Mouse (Mus musculus) brain, embryonic 18.5 days (tissue): ENCODE data around the gene Spryd4.
A peak's percentile ranks its signal among the peaks of the same experiment; 100 is the strongest.
"Not testable (repeated sequence)": the region's sequence is repeated elsewhere in the genome, so short reads cannot be mapped to it uniquely, and the experiment has no call there.

Experiments
- DNase-seq: peaks from one replicate; pipeline ENCODE4 v3.0.0-alpha.2; 2012; ENCODE audit warnings: low read depth, low spot score

The Spryd4 gene

GRCm38 (mm10) chr10:128225538-128225937 lies 13.9 kb upstream of the Spryd4 start, which contains the start of gene Mip:
Gene Mip (plus strand): TSS chr10:128225838.
- no peak for DNase-seq

- no peak for DNase-seq
Measured at GRCm38 (mm10) chr10:128225064-128225463, 13.5 kb upstream of the Spryd4 start.

DNA sequence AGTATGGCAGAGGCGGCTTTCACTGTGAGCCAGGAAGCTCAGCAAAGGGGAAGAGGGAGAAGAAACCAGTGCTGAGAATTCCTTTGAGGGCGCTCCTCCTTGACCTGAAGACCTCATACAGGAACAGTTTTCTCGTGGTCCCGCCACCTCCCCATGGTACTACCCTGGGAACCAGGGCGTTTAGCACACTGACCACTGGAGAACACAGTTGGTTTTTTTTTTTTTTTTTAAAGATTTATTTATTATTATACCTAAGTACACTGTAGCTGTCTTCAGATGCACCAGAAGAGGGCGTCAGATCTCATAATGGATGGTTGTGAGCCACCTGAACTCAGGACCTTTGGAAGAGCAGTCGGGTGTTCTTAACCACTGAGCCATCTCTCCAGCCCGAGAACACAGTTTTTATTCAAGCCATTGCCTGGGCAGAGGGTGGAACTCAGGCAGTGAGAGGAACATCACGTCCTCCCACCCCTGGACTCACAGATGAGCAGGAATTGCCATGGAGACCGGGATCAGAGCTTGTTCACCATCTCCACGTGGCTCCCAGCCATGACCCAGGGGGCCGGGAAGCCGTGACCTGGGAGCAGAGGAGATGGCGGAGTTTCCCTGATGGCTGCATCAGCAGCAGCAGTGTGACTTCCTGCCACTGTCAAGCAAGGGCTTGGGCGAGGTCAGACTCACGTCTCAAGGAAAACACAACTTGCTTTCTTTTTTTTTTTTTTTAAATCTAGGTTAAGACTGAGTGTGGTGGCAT lies 10.1 kb upstream of the Spryd4 start:
- DNase-seq, result no peak

DNA sequence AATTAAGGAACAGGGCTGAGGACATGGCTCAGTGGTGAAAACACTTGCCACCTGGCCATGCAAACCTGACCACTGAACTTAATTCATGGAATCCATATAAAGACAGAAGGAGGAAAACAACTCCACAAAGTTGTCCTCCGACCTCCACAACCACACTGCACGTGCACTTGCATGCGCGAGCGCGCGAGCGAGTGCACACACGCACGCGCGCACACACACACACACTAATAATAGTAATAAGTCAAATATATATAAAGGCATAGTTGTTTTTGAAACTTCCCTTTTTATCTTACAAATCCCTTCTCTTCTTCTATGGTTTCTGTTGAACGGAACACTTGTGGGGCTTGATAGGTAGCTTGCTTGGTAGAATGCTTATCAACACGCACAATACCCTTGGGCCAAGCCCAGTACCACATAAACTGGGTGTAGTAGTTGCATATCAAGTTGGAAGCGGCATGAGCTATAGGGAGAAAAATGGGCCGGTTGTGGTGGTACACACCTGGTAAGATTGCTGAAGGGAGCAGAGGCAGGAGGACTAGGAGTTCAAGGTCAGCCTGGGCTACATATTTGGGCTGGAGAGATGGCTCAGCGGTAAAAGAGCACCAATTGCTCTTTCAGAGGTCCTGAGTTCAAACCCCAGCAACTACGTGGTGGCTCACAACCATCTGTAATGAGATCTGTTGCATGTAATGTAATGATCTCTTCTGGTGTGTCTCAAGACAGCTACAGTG lies 6.9 kb upstream of the Spryd4 start:
- no peak for DNase-seq

DNA sequence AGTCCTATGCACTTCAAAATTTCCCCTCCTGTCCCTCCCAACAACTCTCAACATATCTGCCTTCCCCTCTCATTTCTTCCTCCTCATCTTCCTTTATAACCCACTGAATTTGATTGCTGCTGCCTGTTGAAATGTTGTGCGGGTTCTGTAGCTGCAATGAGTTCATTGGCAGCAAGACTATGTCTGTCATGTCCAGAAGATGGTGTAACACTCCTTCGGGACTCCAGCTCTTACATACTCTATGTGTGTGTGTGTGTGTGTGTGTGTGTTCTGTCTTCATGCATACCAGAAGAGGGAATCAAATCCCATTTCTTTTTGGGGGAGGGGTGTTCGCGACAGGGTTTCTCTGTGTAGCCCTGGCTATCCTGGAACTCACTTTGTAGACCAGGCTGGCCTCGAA lies 3.4 kb upstream of the Spryd4 start:
- no peak for DNase-seq

DNA sequence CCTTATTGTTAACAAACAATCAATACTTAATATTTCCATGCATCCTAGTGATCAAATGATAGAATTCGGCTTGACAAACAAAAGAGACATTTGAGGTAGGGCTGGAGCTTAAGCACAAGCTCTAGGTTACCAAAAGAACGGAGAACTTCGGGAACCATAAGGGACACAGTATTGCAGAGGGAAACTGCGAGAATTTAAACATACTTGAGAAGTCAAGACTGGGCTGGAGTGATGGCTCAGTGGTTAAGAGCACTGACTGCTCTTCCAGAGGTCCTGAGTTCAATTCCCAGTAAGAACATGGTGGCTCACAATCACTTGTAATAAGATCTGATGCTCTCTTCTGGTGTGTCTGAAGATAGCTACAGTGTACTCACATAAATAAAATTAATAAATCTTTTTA lies 2.5 kb upstream of the Spryd4 start:
- DNase-seq, result not testable (repeated sequence)

DNA sequence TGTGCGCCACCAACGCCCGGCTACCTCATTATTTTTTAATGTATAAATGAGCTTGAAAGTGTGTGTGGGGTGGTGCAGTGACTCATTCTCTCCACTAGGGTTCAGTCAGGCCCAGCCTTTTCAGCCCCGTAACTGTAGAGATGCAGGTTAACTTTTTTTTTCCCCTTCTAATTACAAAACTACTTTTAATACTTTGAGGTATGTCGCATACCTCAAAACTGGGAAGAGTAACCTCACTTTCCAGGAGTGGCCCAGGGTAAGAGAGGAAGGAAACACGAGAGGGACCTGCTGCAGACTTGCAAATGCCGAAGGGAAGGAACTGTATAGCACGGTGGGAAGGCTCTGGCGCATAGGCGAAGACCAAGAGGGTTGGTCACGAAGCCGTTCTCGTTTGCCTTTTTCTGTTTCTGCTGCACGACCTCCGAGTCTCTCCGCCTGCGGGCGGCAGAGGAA lies 1.3 kb upstream of the Spryd4 start:
- no peak for DNase-seq

DNA sequence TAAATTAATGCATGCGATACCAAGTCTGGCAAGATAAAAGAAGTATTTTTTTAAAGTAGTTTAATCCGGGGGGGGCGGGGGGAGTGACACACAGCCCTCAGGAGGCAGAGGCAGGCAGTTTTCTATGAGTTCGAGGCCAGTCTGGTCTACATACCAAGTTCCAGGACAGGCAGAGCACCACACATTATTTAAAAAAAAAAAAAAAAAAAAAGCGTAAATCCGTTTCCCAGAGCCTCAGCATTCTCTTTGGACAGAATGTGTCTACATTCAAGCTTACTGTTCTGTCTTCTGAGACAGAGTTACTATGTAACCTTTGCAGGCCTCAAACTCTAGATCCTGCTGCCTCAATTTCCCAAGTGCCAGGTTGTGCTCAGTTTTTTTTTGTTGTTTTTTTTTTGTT lies 541 bp upstream of the Spryd4 start:
- DNase-seq, result no peak

DNA sequence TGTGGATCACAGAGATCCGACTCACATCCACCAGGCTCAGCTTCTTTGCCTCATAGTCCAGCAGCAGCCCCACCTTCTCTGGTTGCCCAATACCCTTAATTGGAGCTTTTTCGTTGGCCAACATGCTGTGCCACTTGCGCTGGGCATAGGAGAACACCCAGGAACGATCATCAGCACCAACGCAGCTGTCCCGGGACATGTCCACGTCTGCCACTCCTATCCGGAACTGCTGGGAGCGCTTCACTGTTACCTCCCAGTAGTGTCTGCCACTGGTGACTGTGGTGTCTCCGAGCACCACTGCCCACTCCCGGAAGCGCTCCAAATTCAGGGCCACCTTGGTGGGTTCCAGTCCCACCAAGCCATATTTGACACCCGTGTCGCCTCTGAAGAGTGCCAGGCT lies 653 bp downstream of the Spryd4 start:
- DNase-seq, result no peak

DNA sequence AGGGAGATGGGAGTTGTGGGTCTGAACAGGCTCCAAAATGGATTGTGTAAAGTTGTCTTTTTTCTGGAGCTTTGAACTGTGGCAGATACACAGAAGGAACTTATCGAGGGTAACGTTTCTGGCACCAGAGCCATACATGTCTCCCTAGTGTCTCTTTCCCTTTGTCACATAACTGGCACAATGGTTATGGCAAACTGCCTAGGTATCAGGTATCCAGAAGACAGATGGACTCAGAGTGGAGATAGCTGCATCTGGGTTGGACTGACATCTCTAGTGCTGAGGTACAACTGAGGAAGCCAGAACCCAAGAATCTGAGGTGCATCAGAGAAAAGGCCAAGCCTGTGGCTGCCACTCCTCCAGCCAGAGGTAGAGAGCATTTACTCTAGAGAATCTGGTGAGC lies 1.5 kb downstream of the Spryd4 start:
- DNase-seq, result no peak

GRCm38 (mm10) chr10:128209311-128210009 lies 2.1 kb downstream of the Spryd4 start:
- DNase-seq, result no peak

GRCm38 (mm10) chr10:128208326-128208725 lies 3.3 kb downstream of the Spryd4 start:
- DNase-seq, result no peak

GRCm38 (mm10) chr10:128204941-128205340 lies 6.7 kb downstream of the Spryd4 start:
- DNase-seq, result no peak

- DNase-seq, result no peak
Measured at GRCm38 (mm10) chr10:128201856-128202255, 9.8 kb downstream of the Spryd4 start.

GRCm38 (mm10) chr10:128194551-128195461 lies 16.8 kb downstream of the Spryd4 start:
- no peak for DNase-seq

- DNase-seq, result peak; percentile 82
Measured at GRCm38 (mm10) chr10:128194024-128194550, 17.5 kb downstream of the Spryd4 start, which contains the start of gene Gls2. Gene Gls2 (plus strand): TSS chr10:128194457.

GRCm38 (mm10) chr10:128193113-128193512 lies 18.5 kb downstream of the Spryd4 start:
- DNase-seq, result no peak

- DNase-seq, result not testable (repeated sequence)
Measured at GRCm38 (mm10) chr10:128192030-128192766, 19.4 kb downstream of the Spryd4 start.

DNA sequence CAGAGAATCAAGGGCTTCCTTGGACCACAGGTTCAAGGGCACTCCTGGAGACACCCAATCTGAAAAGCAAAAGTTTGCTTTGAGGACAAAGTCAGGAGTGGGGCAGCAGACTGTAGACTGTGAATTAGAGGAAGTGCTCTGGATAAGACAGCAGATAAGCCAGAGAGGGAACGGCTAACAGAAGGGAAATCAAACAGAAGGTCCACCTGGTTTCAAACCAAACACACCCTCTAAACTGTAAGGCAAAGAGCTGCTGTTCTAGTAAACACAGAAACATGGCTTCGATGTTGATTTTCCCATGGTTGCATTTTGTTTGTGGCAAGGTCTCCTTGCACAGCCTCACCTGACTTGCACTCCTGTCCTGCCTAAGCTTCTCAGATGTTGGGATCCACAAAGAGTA lies 20.1 kb downstream of the Spryd4 start:
- no peak for DNase-seq

GRCm38 (mm10) chr10:128188242-128188877 lies 23.2 kb downstream of the Spryd4 start:
- DNase-seq, result no peak
